Mouse (Mus musculus) MEL (cell line): ENCODE results near the gene Bzw2. TPM values are rescaled to one million over a fixed set of nuclear protein-coding genes. Genes with fewer than 3 reads are reported as not detected.

Experiments used
- DNase-seq: peaks from one replicate; pipeline ENCODE4 v3.0.0; 2011; ENCODE audit warnings: low read depth, low spot score
- H3K27ac ChIP-seq: 2 replicates; pipeline ENCODE4 v1.5.1; 2012; ENCODE audit warnings: low read depth, mild to moderate bottlenecking, control low read depth, low read length, moderate library complexity; ENCODE audit not compliant: control insufficient read depth
- H3K27me3 ChIP-seq, 2 experiments: fragments of 150-350 bp in 1 of 2; sonication (generic) in 1 of 2; 2 replicates each; pipeline ENCODE4 v1.6.1; 2012; ENCODE audit warnings: low read length in 2 of 2, mild to moderate bottlenecking in 2 of 2, improper control_type of control experiment in 1 of 2, moderate library complexity in 1 of 2; ENCODE audit not compliant: insufficient read depth in 2 of 2, control insufficient read depth in 1 of 2
- H3K36me3 ChIP-seq, 2 experiments: 2 replicates each; pipeline ENCODE4 v1.6.1; 2012 to 2014; ENCODE audit warnings: low read length in 2 of 2, improper control_type of control experiment in 1 of 2, inconsistent platforms in 1 of 2, mild to moderate bottlenecking in 1 of 2; ENCODE audit not compliant: insufficient read depth in 2 of 2, control insufficient read depth in 1 of 2
- H3K4me1 ChIP-seq, 2 experiments: fragments of 150-350 bp in 1 of 2; sonication (generic) in 1 of 2; 2 replicates each; pipeline ENCODE4 v1.6.1; 2012; ENCODE audit warnings: low read length in 2 of 2, improper control_type of control experiment in 1 of 2, mild to moderate bottlenecking in 1 of 2; ENCODE audit not compliant: insufficient read depth in 2 of 2, control insufficient read depth in 1 of 2
- H3K4me3 ChIP-seq, 2 experiments: fragments of 150-350 bp in 1 of 2; sonication (generic) in 1 of 2; 2 replicates each; pipeline ENCODE4 v1.5.1; 2012; ENCODE audit warnings: low read depth in 2 of 2, low read length in 2 of 2, mild to moderate bottlenecking in 2 of 2, moderate library complexity in 2 of 2, control low read depth in 1 of 2, improper control_type of control experiment in 1 of 2; ENCODE audit not compliant: control insufficient read depth in 1 of 2, insufficient read depth in 1 of 2
- H3K79me2 ChIP-seq: 2 replicates; pipeline ENCODE4 v1.6.1; 2012; ENCODE audit warnings: mild to moderate bottlenecking, low read length, moderate library complexity; ENCODE audit not compliant: control insufficient read depth, poor library complexity, insufficient read depth
- H3K9ac ChIP-seq: 2 replicates; pipeline ENCODE4 v1.6.1; 2012; ENCODE audit warnings: low read depth, mild to moderate bottlenecking, control low read depth, low read length, moderate library complexity; ENCODE audit not compliant: control insufficient read depth, poor library complexity, severe bottlenecking
- H3K9me3 ChIP-seq: fragments of 150-350 bp; sonication (generic); replicated peaks from 2 replicates; pipeline ENCODE4 v1.6.1; 2012; ENCODE audit warnings: mild to moderate bottlenecking, low read length, improper control_type of control experiment, moderate library complexity; ENCODE audit not compliant: insufficient read depth
- CHD1 ChIP-seq: IDR thresholded peaks from 2 replicates; pipeline ENCODE4 v1.6.1; 2012; ENCODE audit warnings: low read depth, mild to moderate bottlenecking, inconsistent platforms, low read length, improper control_type of control experiment
- CHD2 ChIP-seq: IDR thresholded peaks from 2 replicates; pipeline ENCODE4 v1.6.1; 2011; ENCODE audit warnings: low read length, improper control_type of control experiment
- ELF1 ChIP-seq: IDR thresholded peaks from 2 replicates; pipeline ENCODE4 v1.6.1; 2014; ENCODE audit warnings: low read depth, mild to moderate bottlenecking, inconsistent platforms, low read length, improper control_type of control experiment, moderate library complexity
- ETS1 ChIP-seq: IDR thresholded peaks from 2 replicates; pipeline ENCODE4 v1.6.1; 2012; ENCODE audit warnings: low read depth, mild to moderate bottlenecking, inconsistent platforms, low read length, improper control_type of control experiment, moderate library complexity
- HCFC1 ChIP-seq: IDR thresholded peaks from 2 replicates; pipeline ENCODE4 v1.6.1; 2012; ENCODE audit warnings: low read depth, mild to moderate bottlenecking, inconsistent platforms, low read length, improper control_type of control experiment, moderate library complexity
- MAFK ChIP-seq: IDR thresholded peaks from 2 replicates; pipeline ENCODE4 v1.6.1; 2011; ENCODE audit warnings: low read depth, mild to moderate bottlenecking, low read length, improper control_type of control experiment, borderline replicate concordance
- MAX ChIP-seq: IDR thresholded peaks from 2 replicates; pipeline ENCODE4 v1.6.1; 2011; ENCODE audit warnings: low read length, improper control_type of control experiment
- MEF2A ChIP-seq: IDR thresholded peaks from 2 replicates; pipeline ENCODE4 v1.6.1; 2014; ENCODE audit warnings: low read depth, mild to moderate bottlenecking, inconsistent platforms, low read length, improper control_type of control experiment; ENCODE audit not compliant: poor library complexity, insufficient replicate concordance, severe bottlenecking; ENCODE audit errors: extremely low read depth
- MXI1 ChIP-seq: IDR thresholded peaks from 2 replicates; pipeline ENCODE4 v1.6.1; 2011; ENCODE audit warnings: mild to moderate bottlenecking, low read depth, low read length, improper control_type of control experiment
- MYB ChIP-seq: IDR thresholded peaks from 2 replicates; pipeline ENCODE4 v1.6.1; 2011; ENCODE audit warnings: mild to moderate bottlenecking, low read depth, low read length, improper control_type of control experiment
- MYC ChIP-seq: IDR thresholded peaks from 2 replicates; pipeline ENCODE4 v1.6.1; 2011; ENCODE audit warnings: low read depth, mild to moderate bottlenecking, low read length, improper control_type of control experiment, moderate library complexity
- NELFE ChIP-seq: IDR thresholded peaks from 2 replicates; pipeline ENCODE4 v1.6.1; 2011; ENCODE audit warnings: low read depth, low read length, improper control_type of control experiment
- NRF1 ChIP-seq: IDR thresholded peaks from 2 replicates; pipeline ENCODE4 v1.6.1; 2014; ENCODE audit warnings: low read depth, mild to moderate bottlenecking, inconsistent platforms, low read length, improper control_type of control experiment, moderate library complexity; ENCODE audit not compliant: poor library complexity, insufficient read depth, severe bottlenecking
- POLR2A ChIP-seq, 2 experiments: IDR thresholded peaks; 2 replicates each; pipeline ENCODE4 v1.6.1; 2011 to 2012; ENCODE audit warnings: low read length in 2 of 2, mild to moderate bottlenecking in 2 of 2, control low read depth in 1 of 2, improper control_type of control experiment in 1 of 2, low read depth in 1 of 2, moderate library complexity in 1 of 2; ENCODE audit not compliant: control insufficient read depth in 1 of 2, insufficient read depth in 1 of 2, poor library complexity in 1 of 2
- POLR2AphosphoS2 ChIP-seq: IDR thresholded peaks from 2 replicates; pipeline ENCODE4 v1.6.1; 2011; ENCODE audit warnings: low read length, improper control_type of control experiment
- RAD21 ChIP-seq: IDR thresholded peaks from 2 replicates; pipeline ENCODE4 v1.6.1; 2011; ENCODE audit warnings: mild to moderate bottlenecking, low read depth, low read length, improper control_type of control experiment
- SIN3A ChIP-seq: IDR thresholded peaks from 2 replicates; pipeline ENCODE4 v1.6.1; 2012; ENCODE audit warnings: low read length, improper control_type of control experiment, inconsistent platforms
- SMC3 ChIP-seq: IDR thresholded peaks from 2 replicates; pipeline ENCODE4 v1.6.1; 2011; ENCODE audit warnings: low read depth, low read length, improper control_type of control experiment
- TBP ChIP-seq: IDR thresholded peaks from 2 replicates; pipeline ENCODE4 v1.8.0; 2011; ENCODE audit warnings: low read depth, low read length, improper control_type of control experiment
- UBTF ChIP-seq: IDR thresholded peaks from 2 replicates; pipeline ENCODE4 v1.6.1; 2012; ENCODE audit warnings: low read depth, mild to moderate bottlenecking, inconsistent platforms, low read length, improper control_type of control experiment, moderate library complexity, borderline replicate concordance; ENCODE audit not compliant: insufficient read depth
- USF1 ChIP-seq: IDR thresholded peaks from 2 replicates; pipeline ENCODE4 v1.6.1; 2014; ENCODE audit warnings: low read depth, mild to moderate bottlenecking, inconsistent platforms, low read length, improper control_type of control experiment, moderate library complexity
- USF2 ChIP-seq, 2 experiments: IDR thresholded peaks; 2 replicates each; pipeline ENCODE4 v1.6.1; 2011 to 2012; ENCODE audit warnings: improper control_type of control experiment in 2 of 2, low read length in 2 of 2, borderline replicate concordance in 1 of 2, inconsistent platforms in 1 of 2, low read depth in 1 of 2, mild to moderate bottlenecking in 1 of 2; ENCODE audit not compliant: insufficient read depth in 1 of 2
- ZKSCAN1 ChIP-seq: IDR thresholded peaks from 2 replicates; pipeline ENCODE4 v1.6.1; 2012; ENCODE audit warnings: low read depth, mild to moderate bottlenecking, inconsistent platforms, low read length, improper control_type of control experiment, moderate library complexity
- polyA plus RNA-seq, 2 experiments: library from polyadenylated mRNA; stranded (reverse) in 1 of 2; unstranded in 1 of 2; fragments of >175 nt in 1 of 2; fragments of >200 nt in 1 of 2; gene quantifications; 2 replicates each; pipeline versions ENCODE4 v1.2.1 to v1.2.4; 2012; ENCODE audit warnings: low replicate concordance in 2 of 2, low read depth in 1 of 2; ENCODE audit not compliant: insufficient read length in 2 of 2, insufficient read depth in 1 of 2, missing spikeins in 1 of 2
- total RNA-seq: library from RNA; depleted of rRNA; stranded (reverse); fragments of 300-350 nt; gene quantifications from 2 replicates; pipeline ENCODE4 v1.2.3, GENCODE M21; 2012; rRNA removed

Bzw2 gene
- total RNA-seq, result 141 and 155 TPM in 2 replicates
- 100 to 1,000 TPM; 157 to 170 TPM for polyA plus RNA-seq

GRCm38 (mm10) chr12:36157638-36158308, at the start of gene Bzw2:
TSS of gene Bzw2 (minus strand) at chr12:36158080.
- no peaks in the 10 kb centered on the region for H3K27me3 ChIP-seq
- peak within 1 kb of the TSS; percentile 84 for H3K27ac ChIP-seq
- peaks cover 0 to 18% of the 10 kb centered on the region in 2 experiments; a peak in 2 of 4 replicates for H3K36me3 ChIP-seq
- H3K4me1 ChIP-seq, result peaks cover 0 to 14% of the 10 kb centered on the region in 2 experiments
- peak; percentile 90 for DNase-seq
- peak within 1 kb of the TSS; percentile 91 to 97 for H3K4me3 ChIP-seq
- peak within 1 kb of the TSS; percentile 88 for H3K9ac ChIP-seq
- H3K79me2 ChIP-seq, result peaks cover 48% of the 10 kb centered on the region
- no peak for TF ChIP-seq RAD21
- no peak for TF ChIP-seq USF2 (IDR thresholded peaks at IDR 0.05; ENCODE audit: borderline replicate concordance in 1 of 2, insufficient read depth in 1 of 2, low read depth in 1 of 2, low read length in 2 of 2)
- TF ChIP-seq ELF1, result no peak; the same call in 1 of the 2 replicates
- TF ChIP-seq NRF1, result no peak
- TF ChIP-seq ZKSCAN1, result no peak
- no peak for TF ChIP-seq UBTF
- no peak for TF ChIP-seq MYB
- TF ChIP-seq MYC, result 0 out of 2 replicates have a peak, but pooled peaks have one; percentile 53
- TF ChIP-seq TBP, result peak; percentile 86
- TF ChIP-seq MXI1, result peak; percentile 80
- TF ChIP-seq MEF2A, result no peak
- no peak for TF ChIP-seq POLR2AphosphoS2
- TF ChIP-seq SIN3A, result peak; percentile 42; the same call in 1 of the 2 replicates
- TF ChIP-seq USF1, result no peak
- TF ChIP-seq CHD1, result no peak
- no peak for TF ChIP-seq CHD2
- no peak for TF ChIP-seq MAFK
- no peak for TF ChIP-seq SMC3
- TF ChIP-seq HCFC1, result peak; percentile 63
- TF ChIP-seq ETS1, result peak; percentile 24; the same call in 1 of the 2 replicates
- TF ChIP-seq MAX, result peak; percentile 73
- TF ChIP-seq POLR2A (IDR thresholded peaks at IDR 0.05; ENCODE audit: control insufficient read depth in 1 of 2, insufficient read depth in 1 of 2, low read depth in 1 of 2, low read length in 2 of 2, poor library complexity in 1 of 2), result peak in 1 of 2 experiments; percentile 48; a peak in 1 of 4 replicates
- TF ChIP-seq NELFE, result peak; percentile 34; the same call in 1 of the 2 replicates
- no peaks in the 10 kb centered on the region for H3K9me3 ChIP-seq
